Mouse (Mus musculus): Measurements from ENCODE around the gene Tex47. TPM values are rescaled to one million over a fixed set of nuclear protein-coding genes. Genes with fewer than 3 reads are reported as not detected.

Gene Tex47
- not detected in 2 replicates for polyA plus RNA-seq (2012; rRNA removed)

GRCm38 (mm10) chr5:7303819-7304218 lies at the start of gene Tex47:
Gene Tex47 (plus strand): TSS chr5:7304119.

GRCm38 (mm10) chr5:7344145-7345010 lies 40.5 kb downstream of the Tex47 start, which contains the start of gene Zfp804b:
Gene Zfp804b (minus strand): TSS chr5:7344756.

Other genes starting within 250 kb of the Tex47 start
- 0.02 TPM in 1 of 2 replicates, not detected in the other for gene Zfp804b, start 40.6 kb downstream of the Tex47 start, polyA plus RNA-seq (2012; rRNA removed)

All from colon, adult 2 months (tissue).